In genomic region chr1:131134231-131134630, GRCm38 (mm10) we compare ENCODE assay signal across 12 mouse cellular contexts. TPM values are rescaled to one million over a fixed set of nuclear protein-coding genes. Genes with fewer than 3 reads are reported as not detected.
DNase-seq lines count a peak whose midpoint lies in the region; ATAC-seq and TF ChIP-seq lines count a peak whose summit lies in the region.
"Had no signal": no experiment of that assay in that cellular context is flagged by ENCODE, and none has a peak within 500 bp of the region (broad histone marks: within the 10 kb centered on the region; RNA-seq: fewer than 3 reads in every experiment).

No protein-coding gene starts in this region.

- peaks cover 17% of the 10 kb centered on the region for H3K36me3 ChIP-seq in hindbrain, embryonic 12.5 days
- peaks cover 53% of the 10 kb centered on the region for H3K36me3 ChIP-seq in hindbrain, embryonic 10.5 days
- peaks cover 7% of the 10 kb centered on the region for H3K36me3 ChIP-seq in forebrain, embryonic 11.5 days (ENCODE audit: control insufficient read depth, insufficient read depth, low read length)
- H3K36me3 ChIP-seq in liver, embryonic 14.5 days (replicated peaks; ENCODE audit: control insufficient read depth, insufficient read depth, low read depth): peaks cover 39% of the 10 kb centered on the region
- H3K36me3 ChIP-seq in neural tube, embryonic 14.5 days (ENCODE audit: control insufficient read depth, insufficient read depth, low read length): 0 out of 2 replicates have a peak, but pooled peaks cover 9% of the 10 kb centered on the region

- DNase-seq in hindbrain, embryonic 10.5 days (ENCODE audit: low spot score): no peak
- peak; percentile 59 for DNase-seq in forebrain, embryonic 11.5 days (ENCODE audit: low spot score)
- DNase-seq in liver, embryonic 14.5 days (ENCODE audit: low read depth in 3 of 3, low spot score in 3 of 3): no peak
- no peak for DNase-seq in ovary, postnatal 14 days (ENCODE audit: low spot score)
- no peak for DNase-seq in cerebellum, adult 11-12 months
- no peak for DNase-seq in kidney, postnatal 10 days
- DNase-seq: cerebellum, adult 2 months; kidney, adult 2 months; layer of hippocampus, adult 9-11 months; spleen, adult 18-20 months had no signal

- no peak for ATAC-seq in hindbrain, embryonic 12.5 days (ENCODE audit: low FRiP score)
- ATAC-seq in forebrain, embryonic 11.5 days (replicated peaks; ENCODE audit: low FRiP score): 0 out of 2 replicates have a peak, but pooled peaks have one; percentile 9
- ATAC-seq in liver, embryonic 14.5 days (ENCODE audit: insufficient read depth): no peak
- no peak for ATAC-seq in neural tube, embryonic 14.5 days (ENCODE audit: low read depth)

- H3K27me3 ChIP-seq in hindbrain, embryonic 12.5 days: no peaks in the 10 kb centered on the region
- H3K27me3 ChIP-seq in hindbrain, embryonic 10.5 days (ENCODE audit: insufficient read depth, poor library complexity, severe bottlenecking): no peaks in the 10 kb centered on the region
- H3K27me3 ChIP-seq in forebrain, embryonic 11.5 days (ENCODE audit: control insufficient read depth, insufficient read depth, low read length): no peaks in the 10 kb centered on the region
- H3K27me3 ChIP-seq in liver, embryonic 14.5 days (ENCODE audit: control insufficient read depth, insufficient read depth, low read length): no peaks in the 10 kb centered on the region
- H3K27me3 ChIP-seq in neural tube, embryonic 14.5 days (ENCODE audit: control insufficient read depth, insufficient read depth, low read length): no peaks in the 10 kb centered on the region

- H3K9ac ChIP-seq in hindbrain, embryonic 12.5 days: no peak overlapping the region
- no peak overlapping the region for H3K9ac ChIP-seq in forebrain, embryonic 11.5 days (ENCODE audit: low read length)
- H3K9ac ChIP-seq in liver, embryonic 14.5 days (replicated peaks): no peak overlapping the region; the same call in none of the 2 replicates
- H3K9ac ChIP-seq in neural tube, embryonic 14.5 days (replicated peaks; ENCODE audit: low read depth, low read length): 0 out of 2 replicates have a peak overlapping the region, but pooled peaks have one; percentile 12

- 53% methylated on average over 6 of the region's 6 CpGs for WGBS in hindbrain, embryonic 12.5 days
- WGBS in hindbrain, embryonic 10.5 days: 67% methylated on average over 6 of the region's 6 CpGs
- 30% methylated on average over 6 of the region's 6 CpGs for WGBS in forebrain, embryonic 11.5 days
- 82% methylated on average over 6 of the region's 6 CpGs for WGBS in liver, embryonic 14.5 days (ENCODE audit: insufficient replicate concordance)
- 33% methylated on average over 6 of the region's 6 CpGs for WGBS in neural tube, embryonic 14.5 days

- TF ChIP-seq CTCF in liver, embryonic 14.5 days (IDR thresholded peaks at IDR 0.05; ENCODE audit: low read depth): no peak

- H3K9me3 ChIP-seq in hindbrain, embryonic 12.5 days (replicated peaks): no peaks in the 10 kb centered on the region
- H3K9me3 ChIP-seq in hindbrain, embryonic 10.5 days: no peaks in the 10 kb centered on the region
- H3K9me3 ChIP-seq in forebrain, embryonic 11.5 days (ENCODE audit: control insufficient read depth, low read length): no peaks in the 10 kb centered on the region
- no peaks in the 10 kb centered on the region; the same call in 1 of the 2 replicates for H3K9me3 ChIP-seq in liver, embryonic 14.5 days (ENCODE audit: control insufficient read depth, low read length)
- no peaks in the 10 kb centered on the region for H3K9me3 ChIP-seq in neural tube, embryonic 14.5 days (ENCODE audit: control insufficient read depth, low read length)

- peaks cover 33% of the 10 kb centered on the region for H3K4me1 ChIP-seq in hindbrain, embryonic 12.5 days
- peaks cover 42% of the 10 kb centered on the region for H3K4me1 ChIP-seq in hindbrain, embryonic 10.5 days (replicated peaks)
- peaks cover 17% of the 10 kb centered on the region for H3K4me1 ChIP-seq in forebrain, embryonic 11.5 days (replicated peaks; ENCODE audit: control insufficient read depth, insufficient read depth, low read length)
- H3K4me1 ChIP-seq in liver, embryonic 14.5 days (replicated peaks; ENCODE audit: control insufficient read depth in 2 of 2, insufficient read depth in 2 of 2, low read length in 1 of 2): peaks cover 13 to 22% of the 10 kb centered on the region in 2 experiments
- H3K4me1 ChIP-seq in neural tube, embryonic 14.5 days (ENCODE audit: control insufficient read depth, insufficient read depth, low read length): peaks cover 8% of the 10 kb centered on the region

- H3K4me3 ChIP-seq in hindbrain, embryonic 12.5 days: no peak overlapping the region
- H3K4me3 ChIP-seq in hindbrain, embryonic 10.5 days: no peak overlapping the region
- H3K4me3 ChIP-seq in forebrain, embryonic 11.5 days (ENCODE audit: low read depth, low read length): no peak overlapping the region
- peak overlapping the region; percentile 39 to 77 for H3K4me3 ChIP-seq in liver, embryonic 14.5 days (ENCODE audit: insufficient read depth in 1 of 2, low read depth in 2 of 2, low read length in 2 of 2)
- no peak overlapping the region for H3K4me3 ChIP-seq in neural tube, embryonic 14.5 days (ENCODE audit: low read depth, low read length)

- no peak for TF ChIP-seq EP300 in liver, embryonic 14.5 days (IDR thresholded peaks at IDR 0.05; ENCODE audit: low read depth)

- 0 out of 2 replicates have a peak overlapping the region, but pooled peaks have one; percentile 3 for H3K4me2 ChIP-seq in hindbrain, embryonic 12.5 days (replicated peaks)
- H3K4me2 ChIP-seq in forebrain, embryonic 11.5 days (ENCODE audit: low read depth, low read length, severe bottlenecking): no peak overlapping the region; the same call in 1 of the 2 replicates
- H3K4me2 ChIP-seq in liver, embryonic 14.5 days (ENCODE audit: low read depth): peak overlapping the region; percentile 92
- H3K4me2 ChIP-seq in neural tube, embryonic 14.5 days (ENCODE audit: low read depth, low read length): 0 out of 2 replicates have a peak overlapping the region, but pooled peaks have one; percentile 0

- peak overlapping the region; percentile 56 for H3K27ac ChIP-seq in hindbrain, embryonic 12.5 days
- no peak overlapping the region for H3K27ac ChIP-seq in hindbrain, embryonic 10.5 days
- peak overlapping the region; percentile 33; the same call in 1 of the 2 replicates for H3K27ac ChIP-seq in forebrain, embryonic 11.5 days (ENCODE audit: low read depth, low read length)
- peak overlapping the region; percentile 88 for H3K27ac ChIP-seq in liver, embryonic 14.5 days
- no peak overlapping the region; the same call in 1 of the 2 replicates for H3K27ac ChIP-seq in neural tube, embryonic 14.5 days (ENCODE audit: low read depth, low read length)

RNA-seq across cellular contexts. Expression of gene Dyrk3, which starts 3.9 kb away (rescaled TPM):
- polyA plus RNA-seq in hindbrain, embryonic 12.5 days (2016; fragmentation: Nextera tagmentation; extraction: Ambion mirVana): 14.1 and 14.3 TPM in 2 replicates
- 11.2 and 12.1 TPM in 2 replicates for polyA plus RNA-seq in hindbrain, embryonic 10.5 days (2016; fragmentation: Nextera tagmentation; extraction: Ambion mirVana)
- polyA plus RNA-seq in forebrain, embryonic 11.5 days (2014; fragmentation: Nextera tagmentation; extraction: Ambion mirVana): 17.1 and 20.8 TPM in 2 replicates
- 8.5 and 10.6 TPM in 2 replicates for polyA plus RNA-seq in liver, embryonic 14.5 days (2012; rRNA removed)
- 14.3 and 14.9 TPM in 2 replicates for polyA plus RNA-seq in liver, embryonic 14.5 days (2014; fragmentation: Nextera tagmentation; extraction: Ambion mirVana)
- polyA plus RNA-seq in neural tube, embryonic 14.5 days (2014; fragmentation: Nextera tagmentation; extraction: Ambion mirVana): 12.6 and 16.5 TPM in 2 replicates

RNA-seq across cellular contexts. Expression of gene Eif2d, which starts 18.8 kb away (rescaled TPM):
- polyA plus RNA-seq in hindbrain, embryonic 12.5 days (2016; fragmentation: Nextera tagmentation; extraction: Ambion mirVana): 53.1 and 55.5 TPM in 2 replicates
- 53.9 and 60.6 TPM in 2 replicates for polyA plus RNA-seq in hindbrain, embryonic 10.5 days (2016; fragmentation: Nextera tagmentation; extraction: Ambion mirVana)
- polyA plus RNA-seq in forebrain, embryonic 11.5 days (2014; fragmentation: Nextera tagmentation; extraction: Ambion mirVana): 61.8 and 68.5 TPM in 2 replicates
- 15.8 and 19.0 TPM in 2 replicates for polyA plus RNA-seq in liver, embryonic 14.5 days (2012; rRNA removed)
- 29.2 and 30.1 TPM in 2 replicates for polyA plus RNA-seq in liver, embryonic 14.5 days (2014; fragmentation: Nextera tagmentation; extraction: Ambion mirVana)
- 54.8 and 58.7 TPM in 2 replicates for polyA plus RNA-seq in neural tube, embryonic 14.5 days (2014; fragmentation: Nextera tagmentation; extraction: Ambion mirVana)

RNA-seq across cellular contexts. Expression of gene Mapkapk2, which starts 36.6 kb away (rescaled TPM):
- polyA plus RNA-seq in hindbrain, embryonic 12.5 days (2016; fragmentation: Nextera tagmentation; extraction: Ambion mirVana): 50.3 and 52.4 TPM in 2 replicates
- 47.0 and 51.1 TPM in 2 replicates for polyA plus RNA-seq in hindbrain, embryonic 10.5 days (2016; fragmentation: Nextera tagmentation; extraction: Ambion mirVana)
- 52.3 and 57.8 TPM in 2 replicates for polyA plus RNA-seq in forebrain, embryonic 11.5 days (2014; fragmentation: Nextera tagmentation; extraction: Ambion mirVana)
- 10.3 and 12.9 TPM in 2 replicates for polyA plus RNA-seq in liver, embryonic 14.5 days (2012; rRNA removed)
- polyA plus RNA-seq in liver, embryonic 14.5 days (2014; fragmentation: Nextera tagmentation; extraction: Ambion mirVana): 12.8 and 13.6 TPM in 2 replicates
- polyA plus RNA-seq in neural tube, embryonic 14.5 days (2014; fragmentation: Nextera tagmentation; extraction: Ambion mirVana): 15.8 and 16.1 TPM in 2 replicates

Comparison
In these comparisons a context has a peak if more than half of its experiments do, and no peak if none do; other contexts are left out.
1. H3K27ac ChIP-seq: peak in hindbrain, embryonic 12.5 days (single experiment), forebrain, embryonic 11.5 days (single experiment) and liver, embryonic 14.5 days (single experiment); none in hindbrain, embryonic 10.5 days (single experiment) and neural tube, embryonic 14.5 days (single experiment).
2. H3K4me3 ChIP-seq: peak in liver, embryonic 14.5 days (2 of 2); none in hindbrain, embryonic 12.5 days (single experiment), hindbrain, embryonic 10.5 days (single experiment), forebrain, embryonic 11.5 days (single experiment) and neural tube, embryonic 14.5 days (single experiment).